In genomic region chr15:31427390-31427789, GRCm38 (mm10) we compare ENCODE assay signal across 23 mouse cellular contexts. TPM values are rescaled to one million over a fixed set of nuclear protein-coding genes. Genes with fewer than 3 reads are reported as not detected.
DNase-seq lines count a peak whose midpoint lies in the region; ATAC-seq and TF ChIP-seq lines count a peak whose summit lies in the region.
"Had no signal": no experiment of that assay in that cellular context is flagged by ENCODE, and none has a peak within 500 bp of the region (broad histone marks: within the 10 kb centered on the region; RNA-seq: fewer than 3 reads in every experiment).

No protein-coding gene starts in this region.

- TF ChIP-seq CTCF in heart, postnatal 0 days (IDR thresholded peaks at IDR 0.05; ENCODE audit: low read depth) = 0 out of 2 replicates have a peak, but pooled peaks have one; percentile 11
- peak; percentile 35; the same call in 1 of the 2 replicates for TF ChIP-seq CTCF in liver, adult 2 months (IDR thresholded peaks at IDR 0.05; ENCODE audit: low read depth, low read length)
- peak; percentile 34 for TF ChIP-seq CTCF in midbrain, postnatal 0 days (IDR thresholded peaks at IDR 0.05)
- no peak for TF ChIP-seq CTCF in thymus, adult 2 months (IDR thresholded peaks at IDR 0.05; ENCODE audit: borderline replicate concordance, control insufficient read depth, extremely low read depth, insufficient read depth, low read length, poor library complexity)

- intact Hi-C loops in heart, postnatal 36 days (cut with DNase I) = no loop called here

- no peak overlapping the region for H3K27ac ChIP-seq in heart, postnatal 0 days (ENCODE audit: low read depth)
- no peak overlapping the region for H3K27ac ChIP-seq in liver, adult 2 months (replicated peaks; ENCODE audit: insufficient read depth, low read depth, low read length)
- no peak overlapping the region for H3K27ac ChIP-seq in liver, embryonic 11.5 days (ENCODE audit: low read depth, low read length)
- no peak overlapping the region for H3K27ac ChIP-seq in midbrain, postnatal 0 days (ENCODE audit: low read depth, low read length)
- H3K27ac ChIP-seq in midbrain, embryonic 13.5 days = no peak overlapping the region
- no peak overlapping the region for H3K27ac ChIP-seq in thymus, adult 2 months (ENCODE audit: control insufficient read depth, insufficient read depth, low read length)
- H3K27ac ChIP-seq: forebrain, embryonic 13.5 days; hindbrain, embryonic 15.5 days; neural tube, embryonic 13.5 days had no signal

- 63% methylated on average over 3 of the region's 3 CpGs for WGBS in heart, postnatal 0 days
- WGBS in liver, adult 2 months = 78% methylated on average over 3 of the region's 3 CpGs
- 47% methylated on average over 3 of the region's 3 CpGs for WGBS in liver, embryonic 11.5 days
- 58% methylated on average over 3 of the region's 3 CpGs for WGBS in midbrain, postnatal 0 days
- 63% methylated on average over 3 of the region's 3 CpGs for WGBS in midbrain, embryonic 13.5 days
- 83% methylated on average over 3 of the region's 3 CpGs for WGBS in thymus, adult 2 months

- H3K36me3 ChIP-seq in heart, postnatal 0 days (replicated peaks; ENCODE audit: control insufficient read depth, insufficient read depth, low read length) = no peaks in the 10 kb centered on the region
- H3K36me3 ChIP-seq in liver, adult 2 months (ENCODE audit: control insufficient read depth, insufficient read depth, low read length) = no peaks in the 10 kb centered on the region
- no peaks in the 10 kb centered on the region for H3K36me3 ChIP-seq in liver, embryonic 11.5 days (ENCODE audit: control insufficient read depth, insufficient read depth, low read length)
- no peaks in the 10 kb centered on the region for H3K36me3 ChIP-seq in midbrain, postnatal 0 days (ENCODE audit: insufficient read depth, low read length)
- H3K36me3 ChIP-seq in midbrain, embryonic 13.5 days = no peaks in the 10 kb centered on the region
- H3K36me3 ChIP-seq in thymus, adult 2 months (ENCODE audit: control insufficient read depth, insufficient read depth, low read length) = no peaks in the 10 kb centered on the region
- H3K36me3 ChIP-seq: hindbrain, embryonic 15.5 days; neural tube, embryonic 13.5 days had no signal

- no peak for TF ChIP-seq POLR2A in liver, adult 2 months (IDR thresholded peaks at IDR 0.05; ENCODE audit: extremely low read depth, insufficient read depth, low read length)
- TF ChIP-seq POLR2A in thymus, adult 2 months (IDR thresholded peaks at IDR 0.05; ENCODE audit: control insufficient read depth, extremely low read depth, insufficient read depth, low read length, poor library complexity) = no peak

- H3K9ac ChIP-seq in heart, postnatal 0 days (replicated peaks; ENCODE audit: low read depth, low read length) = no peak overlapping the region
- H3K9ac ChIP-seq in liver, adult 2 months (ENCODE audit: low read depth, low read length) = no peak overlapping the region
- no peak overlapping the region for H3K9ac ChIP-seq in liver, embryonic 11.5 days (ENCODE audit: low read depth, low read length)
- no peak overlapping the region for H3K9ac ChIP-seq in midbrain, postnatal 0 days (replicated peaks; ENCODE audit: low read length, poor library complexity, severe bottlenecking)
- H3K9ac ChIP-seq in midbrain, embryonic 13.5 days (replicated peaks) = no peak overlapping the region
- H3K9ac ChIP-seq: forebrain, embryonic 13.5 days; hindbrain, embryonic 15.5 days; neural tube, embryonic 13.5 days had no signal

- H3K4me1 ChIP-seq in heart, postnatal 0 days (ENCODE audit: control insufficient read depth, insufficient read depth) = peaks cover 10% of the 10 kb centered on the region
- H3K4me1 ChIP-seq in liver, adult 2 months (ENCODE audit: control insufficient read depth, insufficient read depth, low read length) = no peaks in the 10 kb centered on the region
- H3K4me1 ChIP-seq in liver, embryonic 11.5 days (replicated peaks; ENCODE audit: control insufficient read depth, insufficient read depth, low read length) = no peaks in the 10 kb centered on the region
- 0 out of 2 replicates have a peak, but pooled peaks cover 7% of the 10 kb centered on the region for H3K4me1 ChIP-seq in midbrain, postnatal 0 days (ENCODE audit: insufficient read depth, low read length)
- H3K4me1 ChIP-seq in midbrain, embryonic 13.5 days (replicated peaks) = peaks cover 9% of the 10 kb centered on the region; the same call in 1 of the 2 replicates
- no peaks in the 10 kb centered on the region for H3K4me1 ChIP-seq in thymus, adult 2 months (replicated peaks; ENCODE audit: control insufficient read depth, insufficient read depth, low read length)
- H3K4me1 ChIP-seq: forebrain, embryonic 13.5 days had no signal

- no peak overlapping the region for H3K4me2 ChIP-seq in heart, postnatal 0 days (ENCODE audit: low read depth, low read length)
- H3K4me2 ChIP-seq in liver, embryonic 11.5 days = no peak overlapping the region
- no peak overlapping the region for H3K4me2 ChIP-seq in midbrain, postnatal 0 days (ENCODE audit: low read depth, low read length, poor library complexity, severe bottlenecking)
- no peak overlapping the region for H3K4me2 ChIP-seq in midbrain, embryonic 13.5 days (replicated peaks)
- H3K4me2 ChIP-seq: forebrain, embryonic 13.5 days; heart, embryonic 11.5 days; hindbrain, embryonic 15.5 days; midbrain, embryonic 11.5 days; neural tube, embryonic 13.5 days had no signal

- no peaks in the 10 kb centered on the region for H3K27me3 ChIP-seq in heart, postnatal 0 days (ENCODE audit: control insufficient read depth, insufficient read depth, low read length)
- H3K27me3 ChIP-seq in liver, adult 2 months (ENCODE audit: control insufficient read depth, insufficient read depth, low read length) = no peaks in the 10 kb centered on the region
- no peaks in the 10 kb centered on the region for H3K27me3 ChIP-seq in liver, embryonic 11.5 days (replicated peaks; ENCODE audit: control insufficient read depth, insufficient read depth, low read length)
- H3K27me3 ChIP-seq in midbrain, postnatal 0 days (ENCODE audit: insufficient read depth, low read length) = no peaks in the 10 kb centered on the region
- H3K27me3 ChIP-seq in midbrain, embryonic 13.5 days = no peaks in the 10 kb centered on the region
- H3K27me3 ChIP-seq in thymus, adult 2 months (ENCODE audit: control insufficient read depth, insufficient read depth, low read length) = no peaks in the 10 kb centered on the region
- H3K27me3 ChIP-seq: forebrain, embryonic 13.5 days; hindbrain, embryonic 15.5 days; neural tube, embryonic 13.5 days had no signal

- ATAC-seq in heart, postnatal 0 days (ENCODE audit: insufficient read depth, low read depth) = no peak
- ATAC-seq in liver, embryonic 11.5 days (replicated peaks; ENCODE audit: low FRiP score) = no peak
- no peak for ATAC-seq in midbrain, postnatal 0 days (ENCODE audit: low FRiP score)
- ATAC-seq in midbrain, embryonic 13.5 days = no peak
- ATAC-seq: forebrain, embryonic 13.5 days; inflammation-experienced regulatory T-cells, adult 6 months had no signal

- no peaks in the 10 kb centered on the region for H3K79me2 ChIP-seq in liver, adult 2 months (ENCODE audit: control insufficient read depth, insufficient read depth, low read length)

- DNase-seq in heart, postnatal 0 days (ENCODE audit: low spot score) = no peak
- DNase-seq in heart, postnatal 36 days = no peak
- DNase-seq in liver, adult 2 months (ENCODE audit: extremely low read depth, low read depth, low spot score) = no peak
- DNase-seq in liver, embryonic 11.5 days (ENCODE audit: low spot score) = no peak
- DNase-seq in midbrain, postnatal 0 days (ENCODE audit: low spot score) = no peak
- DNase-seq in cerebellum, adult 11-12 months = no peak
- no peak for DNase-seq in thymus, adult 2 months
- DNase-seq: adrenal gland, adult 8-10 months; cerebellum, adult 9-10 months; cerebellum, postnatal 36 days; gastrocnemius, postnatal 14 days; kidney, postnatal 25 days; lung, adult 18-20 months; lung, postnatal 14 days; thymus, postnatal 14 days had no signal

- H3K9me3 ChIP-seq in heart, postnatal 0 days (replicated peaks; ENCODE audit: control insufficient read depth, low read length) = no peaks in the 10 kb centered on the region
- H3K9me3 ChIP-seq in liver, embryonic 11.5 days (ENCODE audit: control insufficient read depth, low read length) = no peaks in the 10 kb centered on the region
- H3K9me3 ChIP-seq in midbrain, postnatal 0 days (ENCODE audit: low read length) = no peaks in the 10 kb centered on the region
- H3K9me3 ChIP-seq in midbrain, embryonic 13.5 days = no peaks in the 10 kb centered on the region
- H3K9me3 ChIP-seq: forebrain, embryonic 13.5 days; hindbrain, embryonic 15.5 days; neural tube, embryonic 13.5 days had no signal

- no peak overlapping the region for H3K4me3 ChIP-seq in heart, postnatal 0 days (ENCODE audit: low read depth, low read length)
- no peak overlapping the region for H3K4me3 ChIP-seq in liver, adult 2 months (ENCODE audit: insufficient read depth, low read depth, low read length)
- no peak overlapping the region for H3K4me3 ChIP-seq in liver, embryonic 11.5 days (ENCODE audit: low read depth, low read length)
- H3K4me3 ChIP-seq in midbrain, postnatal 0 days (ENCODE audit: low read depth, low read length) = no peak overlapping the region
- no peak overlapping the region for H3K4me3 ChIP-seq in midbrain, embryonic 13.5 days (replicated peaks)
- no peak overlapping the region for H3K4me3 ChIP-seq in thymus, adult 2 months (ENCODE audit: control insufficient read depth, insufficient read depth, low read length)
- H3K4me3 ChIP-seq: forebrain, embryonic 13.5 days; hindbrain, embryonic 15.5 days; neural tube, embryonic 13.5 days had no signal

- no peak for TF ChIP-seq EP300 in heart, postnatal 0 days (IDR thresholded peaks at IDR 0.05; ENCODE audit: low read depth)

RNA-seq across cellular contexts. Expression of gene Ropn1l, which starts 26.1 kb away (rescaled TPM):
- 3.5 TPM in 1 of 2 replicates, not detected in the other for total RNA-seq in heart, postnatal 0 days (2014; rRNA removed; ENCODE audit: low replicate concordance)
- 2.4 and 2.5 TPM in 2 replicates for polyA plus RNA-seq in heart, postnatal 0 days (2015; fragmentation: Nextera tagmentation; extraction: Ambion mirVana)
- total RNA-seq in heart, postnatal 36 days (2021) = not detected
- 12.1 and 13.0 TPM in 2 replicates for total RNA-seq in liver, adult 2 months (2014; rRNA removed)
- polyA plus RNA-seq in liver, adult 2 months (2012; rRNA removed) = 8.0 and 8.5 TPM in 2 replicates
- polyA plus RNA-seq in liver, embryonic 11.5 days (2014; fragmentation: Nextera tagmentation; extraction: Ambion mirVana) = 3.0 and 3.1 TPM in 2 replicates
- 0.71 and 1.3 TPM in 2 replicates for total RNA-seq in midbrain, postnatal 0 days (2014; rRNA removed)
- polyA plus RNA-seq in midbrain, postnatal 0 days (2015; fragmentation: Nextera tagmentation; extraction: Ambion mirVana) = 2.2 and 2.4 TPM in 2 replicates
- polyA plus RNA-seq in midbrain, embryonic 13.5 days (2015; fragmentation: Nextera tagmentation; extraction: Ambion mirVana) = 1.8 and 2.1 TPM in 2 replicates
- polyA plus RNA-seq in thymus, adult 2 months (2012; rRNA removed) = 0.92 and 1.1 TPM in 2 replicates
- total RNA-seq: hematopoietic stem cell, adult 5-6 weeks had no signal

RNA-seq across cellular contexts. Expression of gene Ankrd33b, which starts 59.9 kb away (rescaled TPM):
- 12.9 and 23.3 TPM in 2 replicates for total RNA-seq in heart, postnatal 0 days (2014; rRNA removed; ENCODE audit: low replicate concordance)
- polyA plus RNA-seq in heart, postnatal 0 days (2015; fragmentation: Nextera tagmentation; extraction: Ambion mirVana) = 5.1 and 5.6 TPM in 2 replicates
- total RNA-seq in heart, postnatal 36 days (2021) = 10 to 100 TPM; 22.9 to 32.0 TPM
- 13.1 and 14.4 TPM in 2 replicates for total RNA-seq in liver, adult 2 months (2014; rRNA removed)
- polyA plus RNA-seq in liver, adult 2 months (2012; rRNA removed) = 9.1 and 14.1 TPM in 2 replicates
- 0.64 and 1.2 TPM in 2 replicates for polyA plus RNA-seq in liver, embryonic 11.5 days (2014; fragmentation: Nextera tagmentation; extraction: Ambion mirVana)
- 0.99 and 1.6 TPM in 2 replicates for total RNA-seq in midbrain, postnatal 0 days (2014; rRNA removed)
- polyA plus RNA-seq in midbrain, postnatal 0 days (2015; fragmentation: Nextera tagmentation; extraction: Ambion mirVana) = 0.80 and 1.1 TPM in 2 replicates
- polyA plus RNA-seq in midbrain, embryonic 13.5 days (2015; fragmentation: Nextera tagmentation; extraction: Ambion mirVana) = 0.64 and 0.86 TPM in 2 replicates
- polyA plus RNA-seq in thymus, adult 2 months (2012; rRNA removed) = 6.9 and 7.6 TPM in 2 replicates
- polyA plus RNA-seq: inflammation-experienced regulatory T-cells, adult 6 months had no signal
